Mouse (Mus musculus) naive thymus-derived CD4-positive, alpha-beta T cell, adult 2 months (primary cell): ENCODE measurements around the gene Srpk1.
A peak's percentile ranks its signal among the peaks of the same experiment; 100 is the strongest.
"Not testable (repeated sequence)": the region's sequence is repeated elsewhere in the genome, so short reads cannot be mapped to it uniquely, and the experiment has no call there.

Experiments used
- DNase-seq: peaks from one replicate; pipeline ENCODE4 v3.0.0-alpha.2; 2011; ENCODE audit warnings: low read depth

The Srpk1 gene

DNA sequence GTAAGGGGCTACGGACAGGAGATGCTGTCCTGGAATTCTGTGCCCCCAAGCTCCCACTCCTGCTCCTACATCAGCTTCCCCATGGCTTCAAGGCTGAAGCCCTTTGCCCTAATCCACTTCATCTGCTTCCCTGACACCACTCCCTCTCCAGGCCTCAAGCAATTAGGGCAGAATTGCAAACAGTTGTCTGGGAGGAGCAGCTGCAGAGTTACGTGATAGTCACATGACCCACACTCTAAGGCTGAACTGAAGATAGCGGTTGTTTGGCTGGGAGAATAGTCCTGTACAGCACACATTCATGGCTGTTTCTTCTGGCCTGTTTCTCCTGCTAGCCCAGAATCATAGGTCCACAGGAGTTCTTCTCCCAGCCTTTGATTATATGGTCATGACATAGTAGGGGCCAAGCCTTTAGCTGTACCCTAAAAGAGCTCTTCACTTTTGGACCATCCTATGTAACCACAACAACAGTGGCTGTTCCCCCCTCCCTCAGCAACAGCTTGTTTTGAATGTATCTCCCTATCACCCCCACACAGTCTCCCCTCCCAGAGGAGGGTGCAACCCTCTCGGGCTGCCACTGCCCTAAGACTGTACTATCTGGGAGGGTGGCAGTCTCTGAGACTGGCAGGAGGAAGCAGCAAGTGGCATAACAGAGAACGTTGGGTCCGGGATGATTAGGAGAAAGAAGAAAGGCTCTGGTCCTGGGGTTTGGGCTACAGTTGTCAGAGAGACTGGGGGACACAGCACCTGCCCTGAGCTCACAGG, 65.7 kb downstream of the Srpk1 start:
- no peak for DNase-seq

GRCm38 (mm10) chr17:28554021-28554420, 68.5 kb downstream of the Srpk1 start:
- DNase-seq: not testable (repeated sequence)

DNA sequence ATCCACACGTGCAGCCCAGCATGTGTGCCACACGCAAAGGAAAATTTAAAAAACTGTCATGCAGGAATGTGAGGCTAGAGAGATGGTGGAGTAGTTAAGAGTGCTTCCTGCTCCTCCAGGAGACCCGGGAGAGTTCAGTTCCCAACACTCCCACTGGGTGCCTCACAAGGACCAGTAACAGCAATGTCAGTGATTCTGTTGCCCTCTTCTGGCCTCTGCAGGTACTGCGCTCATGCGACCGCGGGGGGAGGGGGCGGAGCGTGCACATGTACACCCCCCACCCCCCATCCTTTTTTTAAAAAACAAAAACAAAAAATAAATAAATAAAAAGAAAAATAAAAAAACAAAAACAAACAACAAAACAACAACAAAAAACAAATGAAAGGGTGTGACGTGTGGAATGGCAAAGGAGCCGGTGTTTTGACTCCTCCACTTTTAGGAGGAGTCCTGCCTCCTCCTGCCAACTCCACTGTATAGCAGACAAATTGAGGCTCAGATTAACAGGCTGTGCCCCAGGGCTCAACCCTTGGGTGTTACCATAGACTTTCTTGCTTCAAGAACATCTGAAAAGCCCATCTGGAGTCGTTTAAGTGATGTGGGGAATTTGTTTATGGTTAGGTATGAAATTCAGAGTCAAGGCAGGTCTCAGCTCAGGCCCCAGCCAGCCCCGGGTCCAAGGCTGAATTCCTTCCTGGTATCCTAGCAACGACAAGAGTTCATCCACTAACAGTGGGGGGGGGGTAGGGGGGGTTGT, 69.3 kb downstream of the Srpk1 start:
- peak; percentile 88 for DNase-seq

GRCm38 (mm10) chr17:28549111-28549510, 73.4 kb downstream of the Srpk1 start, which contains the start of gene Clpsl2:
Clpsl2 (plus strand) TSS chr17:28549411.
- DNase-seq: no peak

DNA sequence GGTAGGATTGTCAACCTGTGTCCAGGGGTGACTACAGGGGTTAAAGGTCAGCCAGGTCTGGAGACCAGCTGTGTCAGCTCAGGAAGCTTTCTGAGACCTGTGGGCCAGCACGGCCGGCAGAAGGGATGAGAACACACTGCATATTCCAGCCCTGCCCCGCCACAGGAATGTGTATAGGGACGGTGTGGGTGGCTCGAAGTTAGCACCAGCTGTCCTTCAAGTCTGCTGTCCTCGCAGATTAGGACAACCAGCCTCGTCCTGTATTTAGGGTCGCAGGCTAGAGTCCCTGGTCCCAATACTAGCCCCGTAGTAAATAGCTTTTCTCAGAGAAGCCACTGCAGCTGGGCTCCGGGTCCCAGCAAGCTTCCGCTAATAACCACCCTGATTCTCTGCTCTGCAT, 74.0 kb downstream of the Srpk1 start:
- no peak for DNase-seq

GRCm38 (mm10) chr17:28546925-28547324, 75.6 kb downstream of the Srpk1 start:
- no peak for DNase-seq

GRCm38 (mm10) chr17:28537881-28538280, 84.6 kb downstream of the Srpk1 start:
- no peak for DNase-seq
